Mouse (Mus musculus) inflammation-experienced regulatory T-cells (primary cell): Measurements from ENCODE around the gene Serpina5. TPM values are rescaled to one million over a fixed set of nuclear protein-coding genes. Genes with fewer than 3 reads are reported as not detected.

Experiments used
- polyA plus RNA-seq, 2 experiments: library from polyadenylated mRNA; unstranded; fragments of 100-300 nt; shearing (Covaris generic); gene quantifications; one replicate each; pipeline ENCODE4 v1.2.1; 2017

Gene Serpina5
- under 1 TPM; 0.07 to 0.21 TPM for polyA plus RNA-seq

DNA sequence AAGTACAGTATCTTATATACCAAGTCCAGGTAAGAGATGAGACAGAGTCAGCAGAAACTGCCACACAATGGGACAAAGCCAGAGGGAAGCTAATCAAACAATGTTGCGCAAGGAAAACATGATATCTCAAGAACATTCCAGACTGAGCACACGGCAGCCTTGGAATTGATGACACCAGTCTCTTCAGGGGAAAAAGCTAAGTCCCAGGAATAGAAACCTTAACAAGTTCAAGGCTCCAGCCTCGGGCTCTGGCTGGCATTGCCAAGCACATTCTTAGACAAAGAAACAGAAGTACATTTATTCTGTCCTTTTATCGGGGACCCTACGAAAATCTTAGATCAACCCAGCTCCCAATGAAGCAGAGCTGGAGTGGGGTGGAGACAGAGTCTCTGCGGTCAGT is at the start of gene Serpina5:
TSS of gene Serpina5 (plus strand) at position 346 of the 400 bp plus-strand sequence.

DNA sequence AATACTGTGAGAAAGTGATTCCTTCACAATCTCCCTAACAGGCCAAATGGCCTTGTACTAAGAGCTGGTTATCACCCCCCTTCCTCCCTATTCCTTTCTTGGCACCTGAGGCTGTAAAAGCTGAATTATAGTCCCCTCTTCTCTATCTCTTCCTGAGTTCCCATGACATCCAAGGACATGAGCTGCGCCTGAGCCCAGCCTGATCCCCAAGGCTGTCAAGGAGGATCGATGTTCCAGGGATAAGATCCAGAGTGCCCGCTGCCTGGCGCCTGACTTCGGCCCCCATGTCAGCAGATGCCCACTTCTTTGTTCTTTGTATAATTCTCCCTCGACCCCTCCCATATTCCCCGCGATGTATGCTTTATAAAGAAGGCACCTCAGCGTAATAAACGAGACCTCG is 11.4 kb downstream of the Serpina5 start, which contains the start of gene Serpina3a:
TSS of gene Serpina3a (plus strand) at position 392 of the 400 bp plus-strand sequence.

DNA sequence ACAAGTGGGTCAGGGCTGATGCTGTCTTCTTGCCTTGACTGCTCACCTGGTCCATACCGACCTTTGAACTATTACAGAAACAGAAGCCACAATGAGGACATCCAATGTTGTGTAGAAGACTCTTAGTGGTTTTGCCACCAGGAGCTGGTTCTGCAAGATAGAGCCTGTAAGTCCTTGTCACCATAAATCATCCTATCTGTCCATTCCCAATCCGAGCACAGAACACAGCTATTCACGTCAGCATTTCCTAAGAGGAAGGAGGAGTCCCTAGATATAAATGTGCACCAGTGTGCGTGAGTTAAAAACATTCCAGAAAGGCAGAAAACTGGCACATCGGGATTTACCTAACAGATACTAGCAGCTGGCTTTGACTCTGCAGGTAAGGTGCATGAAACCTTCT is 26.8 kb downstream of the Serpina5 start, which contains the start of gene Serpina3b:
TSS of gene Serpina3b (plus strand) at position 301 of the 400 bp plus-strand sequence.

DNA sequence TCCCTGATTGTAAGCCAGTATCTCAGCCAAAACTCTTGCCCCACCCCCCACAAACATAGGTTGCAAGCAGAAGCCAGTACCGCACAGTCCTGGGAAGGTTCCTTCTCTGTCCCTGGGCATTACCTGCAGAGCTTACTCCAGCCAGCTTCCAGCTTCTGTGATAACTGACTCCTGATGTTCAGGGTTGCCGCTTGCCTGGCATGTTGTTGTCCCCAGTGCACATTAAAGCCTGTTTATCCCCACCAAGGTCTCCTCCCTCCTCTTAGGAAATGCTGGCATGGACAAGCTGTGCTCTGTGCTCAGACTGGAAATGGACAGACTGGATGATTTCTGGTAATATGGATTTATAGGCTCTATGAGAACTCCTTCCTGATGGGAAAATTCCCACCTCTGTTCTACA is 52.7 kb downstream of the Serpina5 start, which contains the start of gene Serpina3c:
TSS of gene Serpina3c (minus strand) at position 215 of the 400 bp plus-strand sequence.

Other genes with a start within 250 kb of the Serpina5 start
- gene Serpina1a, start 237.6 kb upstream of the Serpina5 start, polyA plus RNA-seq, result not detected
- not detected for gene Serpina1c, start 196.2 kb upstream of the Serpina5 start, polyA plus RNA-seq
- gene Serpina1e, start 142.1 kb upstream of the Serpina5 start, polyA plus RNA-seq, result not detected
- not detected for gene Serpina11, start 111.2 kb upstream of the Serpina5 start, polyA plus RNA-seq
- gene Serpina9, start 87.4 kb upstream of the Serpina5 start, polyA plus RNA-seq, result 10 to 100 TPM in 1 of 2 experiments, 1 to 10 TPM in 1; 2.1 to 10.2 TPM
- gene Serpina12, start 56.7 kb upstream of the Serpina5 start, polyA plus RNA-seq, result under 1 TPM; 0.07 to 0.12 TPM
- gene Serpina3a, start 11.6 kb downstream of the Serpina5 start, polyA plus RNA-seq, result not detected
- 1 to 10 TPM in 1 of 2 experiments, under 1 TPM in 1; 0.14 to 1.7 TPM for gene Serpina3b, start 26.9 kb downstream of the Serpina5 start, polyA plus RNA-seq
- gene Serpina3c, start 52.8 kb downstream of the Serpina5 start, polyA plus RNA-seq, result not detected
- gene Serpina3f, start 113.4 kb downstream of the Serpina5 start, polyA plus RNA-seq, result 10 to 100 TPM; 10.3 to 12.1 TPM
- 100 to 1,000 TPM in 1 of 2 experiments, 10 to 100 TPM in 1; 77.8 to 368 TPM for gene Serpina3g, start 135.1 kb downstream of the Serpina5 start, polyA plus RNA-seq
- not detected for gene Serpina3i, start 162.0 kb downstream of the Serpina5 start, polyA plus RNA-seq
- gene Serpina3j, start 213.4 kb downstream of the Serpina5 start, polyA plus RNA-seq, result under 1 TPM in 1 of 2 experiments, not detected in 1; 0.82 TPM
- not detected for gene Serpina3k, start 237.4 kb downstream of the Serpina5 start, polyA plus RNA-seq
- gene Serpina3m, start 237.4 kb downstream of the Serpina5 start, polyA plus RNA-seq, result not detected